Mouse (Mus musculus) induced T-regulatory cell, adult 2 months (primary cell): ENCODE data around the gene 1700003F12Rik.
A peak's percentile ranks its signal among the peaks of the same experiment; 100 is the strongest.

Source experiments
- DNase-seq: peaks from one replicate; pipeline ENCODE4 v3.0.0-alpha.2; 2012; ENCODE audit warnings: low read depth

Gene 1700003F12Rik

DNA sequence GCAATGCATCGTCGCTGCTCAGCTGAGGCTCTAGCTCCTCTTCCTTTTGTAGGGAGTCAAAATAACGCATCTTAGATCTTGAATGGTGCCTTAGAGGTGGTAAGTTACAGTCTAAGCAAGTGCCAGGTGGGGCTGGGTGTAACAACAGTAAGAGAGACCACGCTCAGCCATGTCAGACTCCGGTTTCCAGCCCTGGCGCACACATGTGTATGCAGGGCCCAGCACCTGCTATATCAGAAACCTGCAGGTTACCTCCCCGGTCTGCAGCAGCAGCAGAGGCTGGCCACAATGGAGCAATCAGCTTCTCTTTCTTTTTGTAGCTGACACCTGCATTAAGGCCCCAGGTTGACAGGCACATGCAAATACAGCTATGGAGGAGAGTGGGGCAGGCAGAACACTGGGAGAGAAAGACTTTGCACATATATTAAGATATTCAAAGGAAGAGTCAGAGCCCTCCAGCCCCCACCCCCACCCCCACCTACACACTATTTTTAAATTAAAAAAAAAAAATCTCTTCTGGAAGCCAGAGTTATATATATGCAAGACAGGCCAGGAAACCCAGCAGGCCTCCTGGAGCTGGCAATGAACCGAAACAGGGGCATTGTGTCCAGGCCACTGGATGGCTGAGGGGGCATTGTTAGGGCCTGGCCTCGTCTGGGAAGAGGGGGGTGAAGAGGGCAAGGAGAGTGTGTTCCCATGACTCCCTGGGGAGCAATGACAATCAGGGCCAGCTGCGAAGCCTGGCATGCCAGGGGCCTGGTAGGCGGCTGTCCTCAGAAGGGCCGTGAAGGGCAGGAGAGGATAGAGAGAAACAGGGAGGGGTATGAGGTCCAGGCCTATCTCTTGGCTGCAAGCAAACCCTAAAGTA lies 30.2 kb downstream of the 1700003F12Rik start:
- no peak for DNase-seq

GRCm38 (mm10) chr2:154577744-154578067 lies 30.8 kb downstream of the 1700003F12Rik start:
- DNase-seq, result no peak

DNA sequence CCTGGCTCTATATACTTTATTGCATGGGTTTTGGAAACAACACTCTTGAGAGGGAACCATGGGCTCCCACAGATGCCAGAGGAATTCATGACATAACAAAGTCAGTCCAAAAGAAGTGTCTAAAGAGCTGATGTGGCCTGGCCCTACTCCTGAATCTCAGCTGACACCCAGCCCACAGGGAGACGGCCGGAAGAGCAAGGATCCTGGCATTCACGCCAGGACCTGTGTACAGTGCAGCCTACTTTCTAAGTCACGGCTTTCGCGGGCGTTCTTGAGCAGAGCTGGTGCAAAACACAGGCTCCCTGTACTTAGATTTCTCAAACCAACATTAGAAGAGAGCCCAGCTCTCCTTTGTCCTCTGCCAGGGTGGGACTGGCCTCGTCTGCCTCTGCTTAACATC lies 33.7 kb downstream of the 1700003F12Rik start:
- DNase-seq, result no peak

GRCm38 (mm10) chr2:154581421-154581820 lies 34.5 kb downstream of the 1700003F12Rik start:
- DNase-seq, result peak; percentile 32

- no peak for DNase-seq
These were observed 37.3 kb downstream of the 1700003F12Rik start for GRCm38 (mm10) chr2:154583906-154584872.

DNA sequence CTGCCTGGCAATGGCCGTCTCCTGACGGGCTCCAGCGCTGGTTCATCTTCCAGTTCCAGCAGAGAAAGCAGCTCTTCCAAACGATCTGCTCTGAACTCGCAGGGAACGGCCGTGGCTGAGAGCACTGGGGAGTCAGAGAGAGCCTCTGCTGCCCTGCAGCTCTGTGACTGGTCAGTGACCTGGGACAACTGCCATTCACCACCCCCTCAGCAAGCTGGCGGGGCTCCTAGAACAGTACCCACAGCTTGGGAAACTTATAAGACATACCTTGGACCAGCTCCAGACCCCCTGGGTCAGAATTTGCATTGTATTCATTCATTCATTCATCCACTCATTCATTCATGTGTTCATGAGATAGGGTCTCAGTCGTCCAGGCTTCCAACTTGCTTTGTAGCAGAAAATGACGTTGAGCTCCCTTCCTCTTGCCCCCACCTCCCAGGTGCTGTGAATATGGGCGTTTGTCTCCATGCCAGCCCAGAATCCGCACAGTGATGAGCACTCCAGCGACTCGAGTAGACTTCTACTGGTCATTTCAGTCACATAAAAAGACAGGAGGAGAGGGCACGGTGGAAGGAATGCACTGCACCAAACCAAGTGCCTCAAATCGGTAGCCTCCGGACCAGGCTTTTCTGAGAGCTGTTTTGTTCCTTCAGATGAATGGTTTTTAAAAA lies 38.2 kb downstream of the 1700003F12Rik start:
- no peak for DNase-seq

- peak; percentile 57 for DNase-seq
These were observed 39.5 kb downstream of the 1700003F12Rik start for GRCm38 (mm10) chr2:154586405-154586804.

DNA sequence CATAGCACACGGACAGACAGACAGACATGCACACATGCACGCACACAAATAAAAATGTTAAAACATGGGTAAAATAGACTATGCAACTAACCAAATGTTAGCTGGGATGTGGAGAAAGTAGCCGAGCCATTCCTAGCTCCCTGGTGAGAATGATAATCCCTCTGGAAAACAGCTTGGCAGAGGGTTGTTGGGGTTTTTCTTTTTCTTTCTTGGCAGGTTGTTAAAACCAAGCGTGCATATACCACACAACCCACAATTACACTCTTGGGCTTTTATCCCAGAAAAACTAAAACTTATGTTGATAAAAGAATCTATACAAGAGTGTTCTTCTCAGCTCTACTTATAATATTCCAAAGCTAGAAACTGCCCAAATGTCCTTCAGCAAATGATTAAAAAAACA lies 42.2 kb downstream of the 1700003F12Rik start:
- DNase-seq, result no peak

DNA sequence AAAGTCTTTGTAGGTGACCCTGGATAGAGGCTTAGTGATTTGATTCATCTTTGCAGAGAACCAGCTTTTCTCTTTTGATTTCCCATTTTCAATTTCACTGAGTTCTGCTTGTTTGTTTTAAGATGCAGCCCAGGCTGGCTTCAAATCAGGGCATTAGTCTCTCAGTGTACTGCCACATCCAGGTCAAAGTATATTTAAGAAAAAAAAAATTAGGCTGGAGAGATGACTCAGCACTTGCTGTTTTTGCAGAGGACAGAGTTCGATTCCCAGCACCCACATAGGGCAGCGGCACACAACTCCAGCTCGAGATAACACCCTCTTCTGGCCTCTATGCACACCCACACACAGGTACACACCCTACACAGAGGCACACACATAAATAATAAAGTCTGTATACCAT lies 44.4 kb downstream of the 1700003F12Rik start:
- DNase-seq, result no peak

GRCm38 (mm10) chr2:154593025-154593424 lies 46.1 kb downstream of the 1700003F12Rik start:
- peak; percentile 74 for DNase-seq

- no peak for DNase-seq
These were observed 48.9 kb downstream of the 1700003F12Rik start for GRCm38 (mm10) chr2:154595775-154596174.

- DNase-seq, result no peak
These were observed 50.5 kb downstream of the 1700003F12Rik start for GRCm38 (mm10) chr2:154597399-154597798.
